8 mouse cellular contexts compared by ENCODE assay signal in genomic region chr15:89429352-89430221, GRCm38 (mm10). TPM values are rescaled to one million over a fixed set of nuclear protein-coding genes. Genes with fewer than 3 reads are reported as not detected.
DNase-seq lines count a peak whose midpoint lies in the region; ATAC-seq lines count a peak whose summit lies in the region.

Gene C730034F03Rik, plus strand, starts transcription at chr15:89429589.
Gene Gm44502, minus strand, starts transcription at chr15:89429696.
Gene Chkb, minus strand, starts transcription at chr15:89429908.

- peak; percentile 91 for DNase-seq in B cell, adult 2 months
- peak; percentile 99 for DNase-seq in brain, adult 2 months (ENCODE audit: low read depth, low spot score)
- peak; percentile 98 for DNase-seq in heart, embryonic 10.5 days (ENCODE audit: low spot score)
- peak; percentile 94 for DNase-seq in liver
- DNase-seq in spleen, postnatal 4 days (ENCODE audit: low spot score in 2 of 2), result peak; percentile 91 to 96

- peak within 1 kb of the TSS; percentile 81 for H3K9ac ChIP-seq in kidney, embryonic 15.5 days

- peak; percentile 90 for ATAC-seq in erythroblast, adult 5-6 weeks (replicated peaks; ENCODE audit: low FRiP score, poor library complexity, severe bottlenecking)
- peak; percentile 95 for ATAC-seq in kidney, embryonic 15.5 days (replicated peaks; ENCODE audit: low FRiP score)
- peak; percentile 91 for ATAC-seq in monocyte, adult 5-6 weeks (replicated peaks; ENCODE audit: insufficient number of reproducible peaks, low FRiP score, low TSS enrichment, poor library complexity, severe bottlenecking)

- under 1% methylated on average over 70 of the region's 70 CpGs for WGBS in heart, embryonic 10.5 days
- WGBS in kidney, embryonic 15.5 days, result under 1% methylated on average over 70 of the region's 70 CpGs

- peaks cover 25% of the 10 kb centered on the region for H3K36me3 ChIP-seq in heart, embryonic 10.5 days
- peaks cover 27% of the 10 kb centered on the region for H3K36me3 ChIP-seq in kidney, embryonic 15.5 days

- peak within 1 kb of the TSS; percentile 95 for H3K27ac ChIP-seq in heart, embryonic 10.5 days
- H3K27ac ChIP-seq in kidney, embryonic 15.5 days, result peak within 1 kb of the TSS; percentile 99

- H3K4me3 ChIP-seq in heart, embryonic 10.5 days, result peak within 1 kb of the TSS; percentile 82
- H3K4me3 ChIP-seq in kidney, embryonic 15.5 days (replicated peaks), result peak within 1 kb of the TSS; percentile 92

- peaks cover 35% of the 10 kb centered on the region for H3K4me1 ChIP-seq in heart, embryonic 10.5 days
- peaks cover 27% of the 10 kb centered on the region for H3K4me1 ChIP-seq in kidney, embryonic 15.5 days

- H3K4me2 ChIP-seq in kidney, embryonic 15.5 days, result peak within 1 kb of the TSS; percentile 94

- H3K27me3 ChIP-seq in heart, embryonic 10.5 days (ENCODE audit: insufficient read depth, poor library complexity, severe bottlenecking), result no peaks in the 10 kb centered on the region
- H3K27me3 ChIP-seq in kidney, embryonic 15.5 days, result no peaks in the 10 kb centered on the region

- no peaks in the 10 kb centered on the region for H3K9me3 ChIP-seq in heart, embryonic 10.5 days
- no peaks in the 10 kb centered on the region for H3K9me3 ChIP-seq in kidney, embryonic 15.5 days (replicated peaks)

RNA-seq across cellular contexts. Expression of gene C730034F03Rik, which starts in this region (rescaled TPM):
- total RNA-seq in erythroblast, adult 5-6 weeks (2015; ENCODE audit: low replicate concordance), result 0.58 and 1.0 TPM in 2 replicates
- 1.4 and 5.3 TPM in 2 replicates for total RNA-seq in erythroblast, adult 5-6 weeks (2017; ENCODE audit: low replicate concordance)
- polyA plus RNA-seq in heart, embryonic 10.5 days (2016; fragmentation: Nextera tagmentation; extraction: Ambion mirVana), result 2.7 and 3.4 TPM in 2 replicates
- 3.7 and 3.8 TPM in 2 replicates for polyA plus RNA-seq in kidney, embryonic 15.5 days (2015; fragmentation: Nextera tagmentation; extraction: Ambion mirVana)
- total RNA-seq in monocyte, adult 5-6 weeks (2017), result 9.7 to 24.4 TPM (median 15.7 TPM) in 3 replicates

RNA-seq across cellular contexts. Expression of gene Gm44502, which starts in this region (rescaled TPM):
- total RNA-seq in erythroblast, adult 5-6 weeks (2015; ENCODE audit: low replicate concordance), result not detected in 2 replicates
- total RNA-seq in erythroblast, adult 5-6 weeks (2017; ENCODE audit: low replicate concordance), result 0.14 TPM in 1 of 2 replicates, not detected in the other
- 0.38 and 0.58 TPM in 2 replicates for polyA plus RNA-seq in heart, embryonic 10.5 days (2016; fragmentation: Nextera tagmentation; extraction: Ambion mirVana)
- 0.15 TPM in 1 of 2 replicates, not detected in the other for polyA plus RNA-seq in kidney, embryonic 15.5 days (2015; fragmentation: Nextera tagmentation; extraction: Ambion mirVana)
- 0.76 to 1.2 TPM in 2 of 3 replicates, not detected in the other for total RNA-seq in monocyte, adult 5-6 weeks (2017)

RNA-seq across cellular contexts. Expression of gene Chkb, which starts in this region (rescaled TPM):
- total RNA-seq in erythroblast, adult 5-6 weeks (2015; ENCODE audit: low replicate concordance), result 82.0 and 92.2 TPM in 2 replicates
- total RNA-seq in erythroblast, adult 5-6 weeks (2017; ENCODE audit: low replicate concordance), result 28.6 and 30.9 TPM in 2 replicates
- polyA plus RNA-seq in heart, embryonic 10.5 days (2016; fragmentation: Nextera tagmentation; extraction: Ambion mirVana), result 64.7 and 64.8 TPM in 2 replicates
- 57.2 and 62.0 TPM in 2 replicates for polyA plus RNA-seq in kidney, embryonic 15.5 days (2015; fragmentation: Nextera tagmentation; extraction: Ambion mirVana)
- total RNA-seq in monocyte, adult 5-6 weeks (2017), result 95.3 to 120 TPM (median 95.5 TPM) in 3 replicates

Comparison
In these comparisons a context has a peak if more than half of its experiments do, and no peak if none do; other contexts are left out.
1. Peak in every context shown above with its lines: DNase-seq, ATAC-seq, H3K4me3 ChIP-seq and H3K27ac ChIP-seq.